Mouse (Mus musculus): Measurements from ENCODE around the gene Mlec.

The Mlec gene

DNA sequence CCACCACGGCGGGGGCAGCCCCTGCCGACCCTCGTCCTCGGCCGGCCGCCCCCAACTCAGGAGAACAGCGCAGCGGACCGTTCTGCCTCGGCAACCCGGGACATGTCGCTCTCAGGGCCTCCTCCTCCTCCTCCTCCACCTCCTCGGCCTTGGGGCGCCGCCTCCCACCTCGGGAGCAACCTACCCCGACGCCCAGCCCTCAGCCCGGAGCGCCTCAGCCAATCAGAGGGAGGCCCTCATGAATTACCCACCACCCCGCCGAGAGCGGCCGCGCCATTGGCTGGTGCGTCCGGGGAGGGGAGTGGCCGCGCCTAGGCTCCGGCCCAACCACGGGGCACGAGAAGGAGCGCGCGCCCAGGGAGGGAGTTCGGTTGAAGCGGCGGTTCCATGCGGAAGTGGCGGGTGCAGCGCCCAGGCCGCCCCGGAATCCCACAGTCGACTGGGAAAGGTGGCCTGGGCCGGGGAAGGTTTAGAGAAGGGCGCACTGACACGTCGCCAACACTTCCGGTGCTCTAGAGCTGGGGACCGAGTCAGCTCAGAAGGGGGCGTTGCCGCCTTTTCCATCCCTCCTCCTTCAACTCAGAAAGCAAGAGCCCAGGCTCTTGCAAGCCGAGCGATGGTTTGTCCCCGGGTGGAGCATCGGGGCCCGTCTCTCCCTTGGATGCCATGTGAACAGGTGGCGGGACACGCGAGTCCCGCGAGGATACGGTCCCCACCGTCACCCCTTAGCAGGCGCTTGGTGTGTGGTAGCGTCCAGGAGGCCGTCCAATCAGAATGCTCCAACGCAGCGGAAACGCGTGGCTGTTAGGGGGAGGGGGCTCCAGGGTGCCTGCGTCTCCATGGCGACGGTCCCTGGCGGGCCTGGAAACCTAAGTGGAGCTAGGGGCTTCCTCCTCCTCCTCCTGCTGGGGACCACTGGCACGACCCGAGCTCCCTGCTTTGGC, at the start of gene Mlec:
Mlec (minus strand) TSS at position 140 of the 944 bp plus-strand sequence.
- peak; percentile 98 to 99 for DNase-seq (ENCODE audit: low spot score in 2 of 2)

DNA sequence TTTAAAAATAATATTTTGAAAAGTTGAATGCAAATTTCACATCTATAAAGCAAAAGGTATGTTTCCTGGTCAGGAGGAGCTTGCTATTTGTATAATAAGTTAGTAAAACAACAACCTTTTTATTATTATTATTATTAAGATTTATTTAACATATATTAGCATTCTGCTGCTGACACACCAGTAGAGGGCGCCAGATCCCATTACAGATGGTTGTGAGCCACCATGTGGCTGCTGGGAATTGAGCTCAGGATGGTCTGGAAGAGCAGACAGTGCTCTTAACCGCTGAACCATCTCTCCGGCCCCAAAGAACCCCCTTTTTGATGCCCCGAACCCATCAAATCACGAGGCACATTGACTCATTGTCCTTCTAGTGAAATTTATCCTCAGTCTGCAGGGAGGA, 49.3 kb upstream of the Mlec start:
- no peak for DNase-seq (ENCODE audit: low spot score in 2 of 2)

DNA sequence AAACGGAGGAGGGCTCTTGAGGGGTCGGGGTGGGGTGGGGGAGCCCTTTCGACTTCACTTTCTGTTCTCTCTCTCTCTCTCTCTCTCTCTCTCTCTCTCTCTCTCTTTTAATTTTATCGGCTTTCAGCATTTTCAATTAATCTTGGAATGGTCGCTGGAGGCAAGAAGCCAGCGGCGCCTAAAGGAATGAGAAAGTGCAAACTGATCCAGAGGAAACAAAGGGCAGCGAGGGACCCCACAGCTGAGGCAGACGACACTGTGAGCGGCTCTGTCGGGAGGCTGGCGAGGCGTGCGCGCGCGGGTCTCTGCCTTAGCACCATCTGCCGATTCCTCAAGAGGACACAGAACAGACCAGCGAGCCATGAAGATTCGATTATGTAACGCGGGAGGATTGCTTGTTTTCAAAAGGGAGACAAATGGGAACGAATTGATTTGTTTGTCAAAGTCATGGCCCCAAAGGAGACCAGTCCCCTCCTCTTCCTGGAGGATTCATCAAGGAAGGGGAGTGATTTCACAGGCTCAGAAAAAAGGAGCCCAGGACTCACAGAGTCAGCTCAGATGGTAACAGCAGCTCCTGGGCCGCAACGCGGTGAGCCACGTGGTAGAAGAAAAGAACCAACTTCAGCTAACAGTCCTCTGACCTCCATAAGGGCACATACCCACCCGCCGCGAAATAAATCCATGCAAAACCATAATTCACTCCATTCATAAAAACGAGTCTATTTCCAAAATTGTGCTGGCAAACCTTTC, 46.8 kb upstream of the Mlec start:
- peak in 1 of 2 experiments; percentile 39 for DNase-seq (ENCODE audit: low spot score in 2 of 2)

DNA sequence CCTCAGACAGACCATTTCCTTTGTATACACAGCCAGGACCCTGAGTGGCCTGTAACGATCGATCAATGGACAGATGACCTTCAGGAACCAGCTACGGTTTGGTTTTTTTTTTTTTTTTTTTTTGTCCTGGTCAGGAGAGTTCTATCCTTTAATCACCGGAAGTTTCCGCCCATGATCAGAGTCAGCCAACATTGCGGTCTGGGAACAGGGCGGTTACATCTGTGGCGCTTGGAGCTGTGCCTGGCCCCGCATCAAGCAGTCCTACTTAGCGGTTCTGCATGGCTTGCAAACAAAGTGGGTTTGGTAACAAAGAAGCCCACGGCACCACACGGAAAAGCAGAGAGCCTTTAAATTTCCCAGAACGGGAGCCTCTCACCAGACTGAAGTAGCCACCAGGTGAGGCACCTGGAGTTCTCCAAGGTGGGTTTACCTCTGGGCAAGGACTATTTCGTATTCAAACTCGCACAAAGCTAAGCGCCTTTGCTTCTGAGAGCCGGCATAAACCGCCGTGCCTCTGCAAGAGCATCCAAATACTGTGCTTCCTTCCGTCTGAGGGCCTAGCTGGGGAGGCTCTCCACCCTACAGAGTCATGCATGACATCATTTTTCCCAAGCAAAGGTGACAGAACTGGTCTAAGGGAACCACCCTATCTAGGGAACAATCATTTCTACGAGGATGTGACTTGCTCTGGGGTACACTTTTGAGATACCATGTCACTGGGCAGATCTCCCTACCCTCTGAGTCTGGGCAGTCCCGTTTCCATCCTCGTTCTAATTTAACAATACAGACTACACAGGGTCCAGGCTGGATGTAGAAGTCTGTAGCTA, 46.0 kb upstream of the Mlec start:
- no peak for DNase-seq (ENCODE audit: low spot score in 2 of 2)

DNA sequence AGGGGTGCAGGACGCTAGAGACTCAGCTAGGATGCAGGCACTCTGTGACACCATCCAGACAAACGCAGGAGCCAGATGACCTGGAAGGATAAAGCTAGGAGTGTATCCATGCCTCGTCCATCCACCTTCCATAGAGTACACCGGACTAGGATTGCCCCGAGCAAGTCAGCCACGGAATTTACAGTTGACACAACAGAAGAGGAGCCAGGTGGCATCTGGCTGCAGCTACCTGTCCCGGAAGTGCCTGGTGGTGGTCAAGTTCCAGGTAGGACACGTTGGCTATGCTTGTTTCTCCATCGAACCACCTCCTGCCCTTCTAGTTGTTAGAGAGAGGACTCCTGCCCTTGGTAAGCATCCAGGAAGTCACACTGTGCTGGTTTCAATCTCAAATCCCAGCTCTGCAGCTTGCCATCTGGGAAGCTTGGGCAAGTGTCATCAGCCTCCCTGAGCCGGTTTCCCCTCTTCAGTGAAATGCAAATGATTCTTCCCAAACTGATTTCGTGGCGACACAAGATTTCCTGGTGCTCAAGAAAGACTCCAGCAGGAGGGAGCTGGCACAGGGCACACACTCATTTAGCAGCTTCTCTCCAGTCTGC, 36.7 kb upstream of the Mlec start:
- no peak for DNase-seq (ENCODE audit: low spot score in 2 of 2)

DNA sequence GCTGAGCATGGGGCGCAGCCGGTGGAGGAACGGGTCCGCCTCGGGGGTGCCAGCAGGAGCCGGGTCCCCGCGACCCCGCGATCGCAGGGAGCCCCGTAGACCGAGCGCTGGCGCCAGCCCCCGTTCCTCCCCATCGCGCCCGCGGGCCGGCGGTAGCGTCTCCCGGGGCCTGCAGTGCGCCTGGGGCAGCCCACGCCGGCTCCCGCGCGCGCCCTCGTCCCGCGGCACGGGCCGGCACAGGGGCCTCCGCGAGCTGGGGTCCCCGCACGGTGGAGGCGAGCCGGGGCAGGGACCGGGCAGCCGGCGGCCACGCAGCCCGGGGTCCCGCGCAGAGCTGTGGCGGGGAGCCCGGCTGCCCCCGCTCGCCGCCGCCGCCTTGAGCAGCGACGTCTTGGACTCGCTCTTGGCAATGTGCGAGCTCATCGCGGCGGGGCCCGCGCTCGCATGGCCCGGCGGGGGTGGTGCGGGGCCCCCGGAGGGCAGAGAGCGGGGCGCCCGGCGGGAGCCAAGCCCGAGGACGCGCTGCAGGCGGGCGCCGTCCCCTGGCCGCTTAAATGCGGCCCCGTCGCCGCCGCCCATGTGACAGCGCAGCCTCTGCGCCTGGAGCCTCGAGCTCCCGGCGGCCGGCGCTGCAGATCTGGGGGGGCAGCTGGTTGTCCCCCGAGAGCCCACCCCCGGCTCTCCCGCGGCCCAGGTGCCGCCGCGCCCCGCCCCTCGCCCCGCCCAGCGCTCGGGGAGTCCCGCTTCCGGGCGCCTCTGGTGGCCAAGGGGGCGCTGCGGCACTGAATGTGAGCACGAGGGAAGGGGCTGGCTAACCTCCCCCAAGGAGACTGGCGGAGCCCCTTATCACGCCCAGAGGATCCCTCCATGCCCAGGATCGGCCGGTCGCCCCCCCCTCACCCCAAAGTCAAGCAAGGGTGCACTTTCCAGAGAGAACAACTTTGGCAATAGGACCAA, 36.0 kb upstream of the Mlec start, which contains the start of gene Cabp1:
Cabp1 (minus strand) TSS at position 713 of the 957 bp plus-strand sequence.
- DNase-seq (ENCODE audit: low spot score in 2 of 2): peak in 1 of 2 experiments; percentile 69

DNA sequence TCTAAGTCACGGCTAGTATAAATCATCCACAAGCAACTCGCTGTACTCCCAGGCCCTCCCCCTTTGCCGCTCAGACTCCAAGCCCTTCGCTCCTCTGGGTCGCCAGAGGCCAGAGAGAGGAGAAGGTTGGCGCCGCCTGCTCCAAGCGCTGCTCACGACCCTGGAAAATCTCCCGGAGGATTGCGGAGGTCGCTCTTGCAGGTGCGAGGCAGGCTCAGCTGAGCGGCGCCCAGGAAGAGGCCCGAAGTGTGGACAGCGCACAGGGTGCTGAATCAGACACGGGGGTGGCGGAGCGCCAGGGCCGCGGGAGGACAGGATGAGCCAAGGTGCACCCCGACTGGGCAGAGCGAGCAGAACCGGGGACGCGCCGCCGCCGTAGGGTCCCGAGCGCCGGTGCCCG, 35.2 kb upstream of the Mlec start:
- DNase-seq (ENCODE audit: low spot score in 2 of 2): peak in 1 of 2 experiments; percentile 32

DNA sequence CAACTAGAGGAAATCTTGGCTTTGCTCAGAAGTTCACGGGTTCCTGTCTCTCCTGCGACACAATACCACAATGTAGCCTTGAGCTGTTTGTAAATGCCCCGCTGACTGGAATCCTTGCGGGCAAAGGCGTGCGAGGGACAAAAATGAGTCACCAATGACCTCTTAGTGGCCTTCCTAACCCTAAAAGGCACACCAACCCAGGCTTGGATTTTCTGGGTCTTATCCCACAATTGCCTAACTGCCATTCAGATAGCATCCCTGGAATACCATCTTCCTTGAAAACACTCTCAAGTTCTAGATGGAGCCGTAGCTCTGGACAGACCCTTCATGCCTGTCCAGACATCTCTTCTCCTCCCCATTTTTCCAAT, 34.8 kb upstream of the Mlec start:
- no peak for DNase-seq (ENCODE audit: low spot score in 2 of 2)

DNA sequence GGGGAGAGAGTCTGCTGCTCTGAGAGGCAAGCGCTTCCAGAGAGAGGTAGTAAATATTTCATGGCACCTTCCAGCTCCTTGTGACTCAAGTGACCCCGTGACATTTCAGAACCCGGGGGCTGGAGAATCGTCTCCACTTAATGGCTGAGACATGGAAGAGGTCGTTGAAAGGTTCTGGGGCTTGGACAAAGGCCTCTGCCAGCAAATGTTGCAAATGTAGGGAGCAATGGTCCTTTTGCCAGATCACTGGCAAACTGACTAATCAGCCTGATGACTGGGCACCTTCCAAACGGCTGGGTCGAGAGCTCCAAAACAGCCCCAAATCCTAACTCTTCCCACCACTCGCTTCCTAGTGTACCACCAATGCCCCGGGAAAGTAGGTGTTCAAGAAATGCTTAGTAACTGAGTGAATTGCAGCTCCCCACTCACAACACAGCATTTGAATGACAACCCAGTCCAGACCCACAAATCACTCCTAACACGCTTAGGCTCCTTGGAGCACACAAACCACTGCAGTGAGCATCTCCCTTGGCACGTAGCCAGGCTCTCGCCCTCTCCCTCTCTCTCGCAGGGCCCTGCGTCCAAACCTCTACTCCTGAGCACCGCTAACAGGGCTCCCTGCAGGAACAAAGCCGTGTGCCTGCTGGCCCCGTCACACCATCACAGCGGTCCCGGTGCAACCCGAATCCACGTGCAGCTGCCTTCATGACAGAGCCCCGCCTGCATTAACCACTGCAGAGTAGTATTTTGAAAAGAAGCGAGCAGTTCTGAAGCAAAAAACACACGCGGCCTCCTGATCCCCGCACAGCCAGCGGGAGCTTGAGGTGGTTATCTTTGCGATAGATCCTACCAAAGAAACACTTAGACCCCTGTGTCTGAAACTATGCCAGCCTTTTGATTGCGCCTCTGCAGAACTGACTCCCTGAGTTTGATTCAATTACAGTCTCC, 34.2 kb upstream of the Mlec start:
- peak in 1 of 2 experiments; percentile 36 for DNase-seq (ENCODE audit: low spot score in 2 of 2)

DNA sequence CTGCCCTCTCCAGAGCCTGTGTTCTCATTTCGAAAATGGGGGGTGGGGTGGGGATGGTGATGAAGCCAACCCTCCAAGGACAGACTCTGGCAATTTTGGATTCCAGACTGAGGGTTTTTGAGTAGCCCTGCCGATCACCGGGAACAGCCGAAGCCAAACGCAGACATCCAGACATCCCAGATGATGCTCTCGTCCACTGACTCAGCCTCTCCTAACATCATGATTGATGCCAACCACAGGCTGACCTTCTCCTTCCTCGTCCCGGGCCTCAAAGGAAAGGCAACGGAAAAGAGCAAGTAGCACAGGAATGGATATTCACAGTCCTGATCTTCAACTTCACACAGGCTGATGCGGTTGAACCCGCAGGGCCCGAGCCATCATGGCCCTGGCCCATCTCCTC, 32.1 kb upstream of the Mlec start:
- no peak for DNase-seq (ENCODE audit: low spot score in 2 of 2)

DNA sequence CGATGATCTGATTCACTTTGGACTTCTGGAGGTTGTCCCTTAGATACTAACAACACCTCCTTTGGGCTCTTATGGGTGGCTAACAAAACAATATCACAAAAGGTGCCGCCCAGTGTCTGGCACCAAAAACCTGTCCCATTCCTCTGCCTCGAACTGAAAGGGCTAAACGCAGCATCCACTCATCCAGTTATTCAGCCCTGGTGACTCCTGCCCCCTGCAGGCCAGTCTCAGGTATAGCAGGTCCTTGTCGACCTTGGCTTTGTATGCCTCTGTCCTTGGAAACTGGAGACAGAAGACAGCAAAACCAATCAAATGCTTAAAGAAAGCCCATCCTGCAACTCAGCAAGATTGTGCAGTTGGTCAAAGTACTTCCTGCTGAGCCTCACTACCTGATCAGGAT, 30.8 kb upstream of the Mlec start:
- DNase-seq (ENCODE audit: low spot score in 2 of 2): no peak

DNA sequence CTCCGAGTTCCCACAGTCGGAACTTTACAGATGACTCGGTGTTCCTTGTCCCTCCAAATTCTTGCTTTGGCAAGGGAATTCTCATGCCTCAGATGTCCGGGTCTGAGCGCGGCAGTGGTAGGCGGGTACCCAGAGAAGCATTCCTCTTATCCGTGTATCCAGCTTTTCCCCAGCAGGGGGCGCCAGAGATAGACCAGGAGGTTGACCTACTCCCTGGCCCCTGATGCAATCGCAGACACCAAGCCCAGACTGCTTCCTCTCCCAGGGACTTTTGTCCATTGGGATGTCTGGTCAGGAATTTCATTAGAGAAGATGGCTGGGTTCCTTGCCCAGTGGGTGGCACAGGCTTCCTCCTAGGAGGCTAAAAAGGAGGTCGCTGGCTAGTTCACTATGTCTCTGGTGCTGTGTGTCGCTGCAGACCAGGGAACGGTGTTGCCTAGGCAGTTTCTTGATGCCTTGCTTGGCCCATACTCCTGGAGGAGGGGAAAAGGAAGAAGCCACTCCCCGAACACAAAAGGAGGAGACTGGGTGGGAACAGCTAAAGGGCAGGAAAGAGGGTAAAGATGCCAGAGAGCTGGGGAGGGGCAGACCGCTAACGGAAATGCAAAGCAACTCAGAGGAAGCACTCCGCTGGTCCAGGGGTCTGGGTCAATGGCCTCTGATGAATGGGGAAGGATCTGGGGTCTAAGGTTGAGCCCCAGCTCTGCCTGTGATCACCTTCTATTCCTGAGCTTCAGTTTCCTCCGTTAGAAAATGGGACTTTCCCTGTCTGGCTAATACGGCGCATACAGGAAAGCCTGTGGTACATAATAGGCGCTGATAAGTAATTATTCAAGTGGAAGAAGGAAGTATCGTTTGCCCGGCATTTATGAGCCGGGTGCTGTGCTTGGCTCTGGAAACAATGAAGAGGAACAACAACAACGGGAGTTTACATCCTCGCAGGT, 29.5 kb upstream of the Mlec start:
- peak; percentile 71 to 88 for DNase-seq (ENCODE audit: low spot score in 2 of 2)

DNA sequence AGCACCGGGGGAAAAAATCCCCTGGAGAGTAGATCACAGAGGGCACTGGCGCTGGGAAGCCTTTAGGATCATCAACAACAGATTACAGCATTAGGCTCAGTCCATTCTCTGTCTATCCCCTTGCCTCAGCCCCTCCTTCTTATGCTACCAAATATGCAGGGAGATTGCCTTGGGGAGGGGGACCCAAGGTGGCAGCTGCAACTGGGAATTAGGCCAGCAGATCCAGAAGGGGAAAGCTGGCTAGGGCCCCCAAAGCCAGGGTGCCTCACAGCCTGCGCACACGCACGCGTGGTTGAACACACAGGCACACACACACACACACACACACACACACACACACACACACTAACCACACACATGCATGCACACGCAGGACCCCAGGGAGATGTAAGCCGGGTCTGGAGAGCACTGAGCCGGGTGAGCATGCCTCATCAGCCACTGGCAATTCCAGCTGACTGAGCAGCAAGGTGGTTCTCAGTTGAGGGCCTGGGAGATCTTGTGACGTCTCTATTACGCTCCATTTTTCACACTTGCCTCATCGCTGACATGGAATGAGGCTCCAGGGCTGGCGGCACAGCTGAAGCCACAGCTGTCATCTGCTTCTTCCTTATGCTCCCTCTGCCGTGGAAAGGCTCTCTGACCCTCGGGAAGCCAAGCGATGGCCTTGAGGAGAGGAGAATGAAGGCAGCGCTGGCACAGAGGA, 28.5 kb upstream of the Mlec start:
- DNase-seq (ENCODE audit: low spot score in 2 of 2): no peak

DNA sequence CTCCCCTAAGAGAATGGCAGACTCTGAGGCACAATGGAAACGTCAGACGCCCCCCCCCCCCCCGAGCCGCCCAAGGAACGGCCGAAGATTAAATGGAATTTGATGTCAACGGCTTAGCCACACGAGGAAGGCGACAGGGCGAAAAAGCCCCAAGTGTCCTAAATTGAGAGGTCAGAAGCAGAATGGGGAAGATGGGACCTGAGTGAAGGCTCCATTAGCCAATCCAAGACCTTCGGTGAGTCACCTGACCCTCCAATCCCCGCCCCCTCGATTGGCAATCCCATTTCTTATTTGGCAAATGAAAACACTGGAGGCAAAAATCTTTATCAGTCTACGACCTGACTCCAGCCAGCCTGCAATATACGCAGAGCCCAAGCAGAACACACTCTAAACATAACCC, 26.7 kb upstream of the Mlec start:
- peak in 1 of 2 experiments; percentile 47 for DNase-seq (ENCODE audit: low spot score in 2 of 2)

DNA sequence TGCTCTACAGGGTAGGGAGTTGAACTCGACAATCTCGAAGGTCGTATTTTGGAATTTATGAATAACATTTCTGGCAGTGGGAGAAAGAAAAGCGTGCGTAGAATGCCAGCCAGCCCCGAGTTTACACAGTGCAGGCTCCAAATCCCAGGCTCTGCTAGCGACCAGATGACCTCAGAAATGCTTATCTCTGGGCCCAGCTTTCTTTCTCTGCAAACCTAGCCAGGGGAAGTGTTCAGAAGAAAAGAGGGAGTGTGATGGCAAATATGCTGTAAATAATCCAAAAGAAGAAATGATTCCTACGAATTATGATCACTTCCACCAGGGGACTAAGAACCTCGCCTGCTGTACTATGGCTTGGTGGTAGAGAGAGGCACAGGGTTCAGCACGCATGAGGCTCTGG, 25.5 kb upstream of the Mlec start:
- no peak for DNase-seq (ENCODE audit: low spot score in 2 of 2)

DNA sequence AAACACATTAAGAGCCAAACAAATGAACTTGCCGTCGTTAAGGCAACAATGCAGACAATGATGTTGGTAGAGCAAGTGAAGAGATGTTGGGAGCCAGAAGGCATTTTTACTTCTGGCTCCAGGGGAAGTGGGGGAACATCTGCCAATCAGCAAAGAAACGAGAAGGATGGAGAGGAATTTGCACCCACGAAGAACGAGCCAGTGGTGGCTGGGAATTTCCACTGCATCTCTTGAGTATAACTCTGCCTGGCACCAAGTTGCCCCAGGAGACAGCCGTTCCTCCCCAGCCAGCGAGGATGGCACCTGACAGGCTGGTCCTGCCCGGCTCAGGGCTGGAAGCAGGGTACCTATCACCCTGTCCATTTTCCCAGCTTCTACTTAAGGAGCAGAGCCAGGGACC, 24.9 kb upstream of the Mlec start:
- no peak for DNase-seq (ENCODE audit: low spot score in 2 of 2)

DNA sequence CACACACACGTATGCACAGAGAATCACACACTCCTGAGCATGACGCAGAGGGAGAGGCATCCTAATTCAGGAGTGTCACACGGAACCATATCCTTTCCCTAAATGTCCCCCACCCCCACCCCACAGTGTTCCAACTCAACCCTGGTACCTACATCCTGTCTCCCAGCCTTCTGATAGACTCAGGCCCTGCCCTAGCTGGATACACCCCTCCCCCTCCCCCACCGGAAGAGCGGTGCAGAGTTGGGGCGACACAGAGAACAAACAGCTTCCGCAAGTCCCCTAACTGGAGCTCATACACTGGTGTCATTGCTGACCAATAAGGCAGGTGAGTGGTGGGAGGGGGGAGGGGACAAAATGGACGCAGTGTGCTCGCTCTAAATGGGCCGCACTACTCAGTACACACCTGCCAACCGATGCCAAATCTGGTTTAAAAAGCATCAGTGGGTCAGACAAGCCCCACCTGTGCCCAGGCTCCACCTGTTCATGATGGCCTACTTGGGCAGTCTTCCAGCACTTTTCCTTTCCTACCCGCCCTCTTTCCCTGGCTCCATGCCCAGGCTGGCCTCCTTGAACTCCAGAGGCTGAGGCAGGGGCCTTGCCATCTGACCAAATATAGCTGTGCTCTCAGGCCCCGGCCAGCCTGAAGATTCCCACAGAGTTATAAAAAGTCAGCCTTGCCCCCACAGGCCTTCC, 23.4 kb upstream of the Mlec start:
- DNase-seq (ENCODE audit: low spot score in 2 of 2): no peak

Data from frontal cortex, postnatal 10 days (tissue).